Mouse (Mus musculus): ENCODE results near the gene Tbkbp1.

DNA sequence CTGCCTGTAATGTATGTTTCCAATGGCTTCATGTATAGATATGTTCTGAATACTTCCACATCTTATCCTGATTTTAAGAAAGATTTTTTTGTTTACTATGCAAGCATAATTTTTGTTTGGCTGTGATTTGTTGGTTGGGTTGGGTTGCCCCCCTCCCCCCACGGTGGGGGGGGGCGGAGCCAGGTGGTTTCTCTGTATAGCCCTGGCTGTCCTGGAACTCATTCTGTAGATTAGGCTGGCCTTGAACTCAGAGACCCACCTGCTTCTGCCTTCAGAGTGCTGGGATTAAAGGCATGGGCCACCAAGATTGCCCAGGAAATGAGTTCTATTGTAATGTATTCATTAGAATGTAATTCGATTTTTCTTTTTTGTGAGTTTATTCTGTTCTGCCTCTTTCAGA, 37.9 kb upstream of the Tbkbp1 start:
- TF ChIP-seq CTCF (conservative IDR thresholded peaks at IDR 0.05; ENCODE audit: insufficient read depth, insufficient read length, low read depth, low read length) (no peak), POLR2A (IDR thresholded peaks at IDR 0.05; ENCODE audit: low read depth, low read length) (no peak)
